Mouse (Mus musculus) heart, adult 2 months (tissue): ENCODE results near the gene Cdc16. TPM values are rescaled to one million over a fixed set of nuclear protein-coding genes. Genes with fewer than 3 reads are reported as not detected.
A peak's percentile ranks its signal among the peaks of the same experiment; 100 is the strongest.

Experiments used
- DNase-seq, 2 experiments: peaks; one replicate each; pipeline ENCODE4 v3.0.0; 2021
- H3K27ac ChIP-seq: fragments of 200-600 bp; 2 replicates; pipeline ENCODE4 v1.8.1; 2022
- H3K27me3 ChIP-seq: fragments of 200-500 bp; 2 replicates; pipeline ENCODE4 v1.6.1; 2012; ENCODE audit warnings: mild to moderate bottlenecking, low read length, inconsistent platforms, mixed read lengths; ENCODE audit not compliant: control insufficient read depth, insufficient read depth
- H3K36me3 ChIP-seq: fragments of 200-500 bp; 2 replicates; pipeline ENCODE4 v1.6.1; 2012; ENCODE audit warnings: low read length, inconsistent platforms; ENCODE audit not compliant: control insufficient read depth, insufficient read depth
- H3K4me1 ChIP-seq: fragments of 200-500 bp; 2 replicates; pipeline ENCODE4 v1.6.1; 2011; ENCODE audit warnings: low read length; ENCODE audit not compliant: control insufficient read depth, insufficient read depth
- H3K4me3 ChIP-seq: fragments of 200-600 bp; 2 replicates; pipeline ENCODE4 v1.8.1; 2022
- H3K79me2 ChIP-seq: fragments of 200-500 bp; replicated peaks from 2 replicates; pipeline ENCODE4 v1.6.1; 2012; ENCODE audit warnings: mild to moderate bottlenecking, inconsistent platforms, low read length, moderate library complexity, mixed read lengths; ENCODE audit not compliant: control insufficient read depth, insufficient read depth
- H3K9ac ChIP-seq: fragments of 200-500 bp; 2 replicates; pipeline ENCODE4 v1.6.1; 2012; ENCODE audit warnings: low read depth, mild to moderate bottlenecking, control low read depth, inconsistent platforms, low read length, mixed read lengths
- CTCF ChIP-seq: fragments of 200-600 bp; IDR thresholded peaks from 2 replicates; pipeline ENCODE4 v1.8.1; 2022; ENCODE audit warnings: antibody characterized with exemption, mild to moderate bottlenecking, moderate library complexity
- EP300 ChIP-seq: fragments of 200-500 bp; IDR thresholded peaks from 2 replicates; pipeline ENCODE4 v1.6.1; 2011; ENCODE audit warnings: low read depth, low read length, control low read depth; ENCODE audit not compliant: insufficient read depth
- POLR2A ChIP-seq: fragments of 200-500 bp; IDR thresholded peaks from 2 replicates; pipeline ENCODE4 v1.6.1; 2011; ENCODE audit warnings: mild to moderate bottlenecking, low read depth, low read length, control low read depth; ENCODE audit not compliant: insufficient read depth
- WGBS: fragments of 180-500 bp; shearing (Covaris S2); methylation state at CpG from one replicate; pipeline ENCODE4 v1.1.7; 2018; 5-methylcytosine and 5-hydroxymethylcytosine counted together
- intact Hi-C: fragments of 180-260 bp; cut with DNase I; formaldehyde crosslinking; loops from one replicate; pipeline ENCODE4 v1.15.1; 2025
- polyA plus RNA-seq: library from polyadenylated mRNA; depleted of rRNA; stranded (reverse); fragments of >200 nt; gene quantifications from 2 replicates; pipeline ENCODE4 v1.2.3, GENCODE M21; 2012
- total RNA-seq, 2 experiments: library from RNA; stranded (reverse); gene quantifications; 2 replicates each; pipeline ENCODE4 v1.2.3; 2021

The Cdc16 gene
- total and polyA plus RNA-seq, 3 experiments, result 21.3 to 30.5 (median 28.1) TPM

DNA sequence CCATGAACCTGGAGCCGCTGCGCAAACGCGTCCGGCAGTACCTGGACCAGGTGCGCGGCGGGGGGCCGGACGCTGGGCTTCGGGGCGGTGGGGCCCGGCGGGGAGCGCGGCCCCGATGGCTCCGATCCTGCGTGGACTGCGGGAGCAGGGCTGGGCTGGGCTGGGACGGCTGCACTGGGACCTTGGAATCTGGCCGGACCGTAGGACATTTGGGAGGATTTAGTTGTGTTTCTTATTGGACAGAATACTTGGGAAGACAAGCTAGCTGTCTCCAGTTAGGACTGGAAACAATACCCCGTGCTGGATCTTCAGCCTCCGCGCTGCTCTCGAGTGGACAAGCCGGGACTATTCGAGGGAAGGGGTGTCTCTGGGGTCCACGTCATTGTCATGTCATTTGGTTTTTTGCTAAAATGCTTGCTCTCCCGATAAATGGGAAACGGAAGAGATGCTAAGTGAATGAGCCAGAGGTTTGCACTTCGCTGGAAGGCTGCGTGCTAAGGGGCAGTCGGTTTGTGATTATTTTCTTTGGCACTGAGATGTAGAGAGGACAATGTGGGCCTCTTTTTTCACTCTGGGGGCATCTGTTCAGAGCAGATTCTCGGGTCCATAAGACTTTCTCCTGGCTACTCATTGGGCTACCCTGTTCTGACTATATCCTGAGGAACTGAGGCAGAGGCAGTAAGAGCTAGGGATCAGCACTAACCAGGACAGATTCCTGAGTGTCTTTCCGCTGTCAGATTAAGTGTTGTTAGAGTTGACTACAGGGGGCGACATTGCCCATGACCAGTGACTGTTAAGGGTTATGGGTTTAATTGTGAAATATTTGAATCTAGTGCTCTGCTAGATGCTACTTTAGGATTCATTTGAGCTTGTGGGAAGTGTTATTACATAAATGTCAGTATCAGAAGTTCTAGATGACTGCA is 590 bp downstream of the Cdc16 start:
- H3K4me1 ChIP-seq, result peaks cover 7% of the 10 kb centered on the region
- H3K27me3 ChIP-seq, result no peaks in the 10 kb centered on the region
- no peak for TF ChIP-seq POLR2A
- peak; percentile 77 for TF ChIP-seq CTCF
- no peak for TF ChIP-seq EP300
- peak overlapping the region; percentile 90 for H3K4me3 ChIP-seq
- peaks cover 2% of the 10 kb centered on the region; the same call in 1 of the 2 replicates for H3K79me2 ChIP-seq
- intact Hi-C loops, result loop anchor here (2.0 kb wide), 1 partner anchor 27 kb away; the partner anchor contains the start of gene Upf3a
- peak; percentile 24 to 32 for DNase-seq
- H3K36me3 ChIP-seq, result peaks cover 5% of the 10 kb centered on the region
- WGBS, result under 1% methylated on average over 36 of the region's 38 CpGs
- H3K9ac ChIP-seq, result peak overlapping the region; percentile 99
- peak overlapping the region; percentile 89 for H3K27ac ChIP-seq

- WGBS, result 87% methylated on average over 11 of the region's 11 CpGs
- Histone ChIP-seq H3K4me3 (no peak overlapping the region), H3K9ac (no peak overlapping the region), H3K36me3 (peaks cover 8% of the 10 kb centered on the region), H3K27me3 (no peaks in the 10 kb centered on the region), H3K27ac (no peak overlapping the region), H3K79me2 (no peaks in the 10 kb centered on the region), H3K4me1 (no peaks in the 10 kb centered on the region)
- no peak for DNase-seq
- intact Hi-C loops, result no loop called here
- TF ChIP-seq POLR2A, result no peak
- no peak for TF ChIP-seq CTCF
Observed at GRCm38 (mm10) chr8:13769206-13769605, 11.7 kb downstream of the Cdc16 start.

GRCm38 (mm10) chr8:13780536-13780935 is 23.1 kb downstream of the Cdc16 start:
- intact Hi-C loops, result no loop called here
- TF ChIP-seq POLR2A (no peak), EP300 (no peak)
- no peak overlapping the region for H3K4me3 ChIP-seq
- no peak for DNase-seq
- no peaks in the 10 kb centered on the region for H3K4me1 ChIP-seq
- no peaks in the 10 kb centered on the region for H3K79me2 ChIP-seq
- H3K9ac ChIP-seq, result no peak overlapping the region
- no peaks in the 10 kb centered on the region; the same call in 1 of the 2 replicates for H3K36me3 ChIP-seq
- 69% methylated on average over 3 of the region's 3 CpGs for WGBS
- H3K27ac ChIP-seq, result no peak overlapping the region
- no peaks in the 10 kb centered on the region for H3K27me3 ChIP-seq

DNA sequence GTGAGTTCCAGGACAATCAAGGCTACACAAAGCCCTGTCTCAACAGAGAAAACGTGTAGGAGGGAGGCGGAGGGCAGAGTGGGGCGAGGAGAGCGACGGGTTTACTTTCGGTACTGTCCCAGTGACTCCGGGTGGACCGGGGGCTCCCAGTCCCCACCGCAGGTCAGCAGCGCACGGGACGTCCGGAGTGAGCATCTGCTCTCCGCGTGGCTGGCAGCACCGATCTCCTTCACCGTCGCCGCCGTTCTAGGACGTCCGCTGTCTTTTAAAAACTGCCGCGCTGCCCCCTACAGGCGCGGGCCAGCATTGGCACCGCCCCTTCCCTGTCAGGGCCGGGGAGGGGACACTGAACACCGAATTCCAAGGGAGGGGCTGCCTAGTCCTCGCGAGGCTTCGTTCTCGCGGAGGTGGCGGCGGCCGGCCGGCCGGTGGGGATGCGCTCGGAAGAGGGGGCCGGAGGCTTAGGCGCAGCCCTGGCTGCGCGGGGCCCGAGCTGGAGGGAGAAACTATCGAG is 27.8 kb downstream of the Cdc16 start, which contains the start of gene Upf3a:
TSS of gene Upf3a (plus strand) at position 366 of the 514 bp plus-strand sequence.
- no peaks in the 10 kb centered on the region for H3K27me3 ChIP-seq
- peaks cover 1% of the 10 kb centered on the region; the same call in 1 of the 2 replicates for H3K4me1 ChIP-seq
- no peaks in the 10 kb centered on the region; the same call in 1 of the 2 replicates for H3K36me3 ChIP-seq
- H3K4me3 ChIP-seq, result peak within 1 kb of the TSS; percentile 62
- intact Hi-C loops, result loop anchor here (2.0 to 5.0 kb wide), 2 partner anchors 29 to 122 kb away; partner anchors contain the start of gene Cdc16
- peak within 1 kb of the TSS; percentile 99 for H3K27ac ChIP-seq
- under 1% methylated on average over 47 of the region's 47 CpGs for WGBS
- peak; percentile 60; the same call in 1 of the 2 replicates for TF ChIP-seq POLR2A
- TF ChIP-seq EP300, result no peak
- TF ChIP-seq CTCF, result peak; percentile 87
- H3K9ac ChIP-seq, result peak within 1 kb of the TSS; percentile 90
- no peaks in the 10 kb centered on the region for H3K79me2 ChIP-seq
- DNase-seq, result peak; percentile 92 to 94

- peak overlapping the region; percentile 62 for H3K4me3 ChIP-seq
- H3K27me3 ChIP-seq, result no peaks in the 10 kb centered on the region
- TF ChIP-seq CTCF, result peak; percentile 94
- TF ChIP-seq EP300, result 0 out of 2 replicates have a peak, but pooled peaks have one; percentile 13
- no peak for TF ChIP-seq POLR2A
- peak overlapping the region; percentile 99 for H3K27ac ChIP-seq
- peaks cover 1% of the 10 kb centered on the region; the same call in 1 of the 2 replicates for H3K4me1 ChIP-seq
- WGBS, result under 1% methylated on average over 40 of the region's 47 CpGs
- H3K36me3 ChIP-seq, result no peaks in the 10 kb centered on the region; the same call in 1 of the 2 replicates
- no peaks in the 10 kb centered on the region for H3K79me2 ChIP-seq
- peak; percentile 97 for DNase-seq
- intact Hi-C loops, result loop anchor here (2.0 to 5.0 kb wide), 2 partner anchors 29 to 121 kb away; partner anchors contain the start of gene Cdc16
- peak overlapping the region; percentile 90 for H3K9ac ChIP-seq
Observed at GRCm38 (mm10) chr8:13785764-13786299, 28.4 kb downstream of the Cdc16 start.
